Mouse (Mus musculus) urinary bladder, adult 18-20 months (tissue): ENCODE measurements around the gene Klra6.
"Not testable (repeated sequence)": the region's sequence is repeated elsewhere in the genome, so short reads cannot be mapped to it uniquely, and the experiment has no call there.

Source experiments
- DNase-seq, 2 experiments: peaks; one replicate each; pipeline ENCODE4 v3.0.0; 2022; ENCODE audit warnings: low spot score in 2 of 2, mixed read lengths in 2 of 2

The Klra6 gene

GRCm38 (mm10) chr6:130026854-130027253 is at the start of gene Klra6:
Klra6 (minus strand) TSS chr6:130026954.
- no peak for DNase-seq

GRCm38 (mm10) chr6:130067171-130067570 is 40.4 kb upstream of the Klra6 start, which contains the start of gene Klra4:
Klra4 (minus strand) TSS chr6:130067271.
- not testable (repeated sequence) for DNase-seq

- no peak for DNase-seq
These were observed 38.4 kb upstream of the Klra6 start for GRCm38 (mm10) chr6:130065196-130065595.

- DNase-seq = not testable (repeated sequence)
These were observed 8.4 kb upstream of the Klra6 start for GRCm38 (mm10) chr6:130035146-130035545.

- not testable (repeated sequence) for DNase-seq
These were observed 4.8 kb upstream of the Klra6 start for GRCm38 (mm10) chr6:130031493-130032089.
